Mouse (Mus musculus): ENCODE measurements around the gene Fam207a.

Fam207a gene

DNA sequence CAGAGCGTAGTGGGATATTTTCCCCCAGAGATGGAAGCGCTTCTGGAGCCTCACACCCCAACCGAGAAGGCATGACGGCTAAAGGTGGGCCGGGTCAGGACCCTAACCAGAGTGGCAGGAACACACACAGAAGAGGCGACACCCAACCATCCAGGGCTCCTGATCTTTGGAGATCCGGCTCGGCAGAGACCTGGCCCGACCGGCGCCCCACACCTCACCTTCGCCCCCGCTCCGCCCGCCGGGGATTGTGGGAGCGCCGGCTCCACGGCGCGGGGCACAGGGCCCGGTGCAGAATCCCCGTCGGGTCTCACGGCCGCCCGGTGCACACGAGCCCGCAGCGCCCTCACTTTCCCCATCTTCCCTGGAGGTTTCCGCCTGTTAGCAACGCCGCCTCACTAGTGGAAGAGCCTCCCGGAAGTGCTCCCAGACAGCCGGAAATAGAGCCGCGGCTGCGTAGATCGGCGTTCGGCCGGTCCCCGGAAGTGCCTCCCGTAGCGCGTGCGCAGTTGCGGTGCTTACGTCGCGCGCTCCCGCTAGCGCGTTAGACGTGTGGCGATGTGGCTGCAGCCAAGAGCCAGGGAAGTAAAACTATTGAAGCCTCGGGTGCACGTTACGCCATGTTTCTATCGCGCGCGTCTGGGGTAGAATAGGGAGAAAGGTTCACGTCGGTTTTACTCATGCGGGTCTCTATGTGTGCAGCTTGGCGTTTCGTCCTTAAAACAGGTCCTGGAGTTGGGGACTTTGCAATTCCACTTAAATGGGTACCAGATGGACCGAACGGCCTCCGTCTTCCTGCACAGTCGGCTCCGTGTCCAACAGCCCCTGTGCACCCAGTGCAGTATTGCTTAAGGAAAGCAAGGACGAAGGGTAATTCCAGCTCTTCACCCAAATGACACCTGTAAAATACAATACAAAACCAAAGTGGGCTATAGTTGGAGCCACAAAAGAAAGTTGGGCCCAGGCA lies at the start of gene Fam207a:
Gene Fam207a, minus strand, starts transcription at position 401 of the 964 bp plus-strand sequence.
- DNase-seq (ENCODE audit: low spot score in 2 of 2) = peak; percentile 91 to 94

DNA sequence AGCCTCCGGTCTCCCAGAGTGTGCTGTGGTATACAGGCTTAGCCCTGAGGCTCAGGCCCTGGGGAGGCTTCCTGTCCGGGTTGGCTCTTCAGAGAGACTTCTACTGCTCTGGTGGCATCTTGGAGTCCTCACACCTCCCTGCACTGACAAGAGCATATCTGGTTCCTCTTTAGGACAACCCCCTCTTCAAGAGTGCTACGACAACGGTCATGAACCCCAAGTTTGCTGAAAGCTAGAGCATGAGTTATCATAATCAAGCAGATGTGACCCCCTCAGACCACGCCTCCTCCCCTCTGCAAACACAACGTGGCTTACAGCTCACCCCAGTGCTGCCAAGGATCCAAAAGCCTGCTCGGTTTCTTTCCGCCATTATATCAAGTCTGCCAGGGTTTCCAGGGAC lies 49.4 kb upstream of the Fam207a start:
- DNase-seq (ENCODE audit: low spot score in 2 of 2) = no peak

DNA sequence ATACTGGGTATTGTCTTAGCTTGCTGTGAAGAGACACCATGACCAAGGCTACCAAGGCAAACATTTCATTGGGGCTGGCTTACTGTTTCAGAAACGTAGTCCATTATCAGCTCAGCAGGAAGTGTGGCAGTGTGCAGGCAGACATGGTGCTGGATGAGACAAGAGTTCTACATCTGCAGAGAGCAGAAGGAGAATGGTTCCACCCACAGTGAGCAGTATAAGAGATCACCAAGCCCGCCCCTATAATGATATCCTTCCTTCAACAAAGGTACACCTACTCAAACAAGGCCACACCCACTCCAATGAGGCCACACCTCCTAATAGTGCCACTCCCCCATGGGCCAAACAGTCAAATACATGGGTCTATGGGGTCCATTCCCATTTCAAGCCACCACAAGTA lies 45.9 kb upstream of the Fam207a start:
- DNase-seq (ENCODE audit: low spot score in 2 of 2) = no peak

DNA sequence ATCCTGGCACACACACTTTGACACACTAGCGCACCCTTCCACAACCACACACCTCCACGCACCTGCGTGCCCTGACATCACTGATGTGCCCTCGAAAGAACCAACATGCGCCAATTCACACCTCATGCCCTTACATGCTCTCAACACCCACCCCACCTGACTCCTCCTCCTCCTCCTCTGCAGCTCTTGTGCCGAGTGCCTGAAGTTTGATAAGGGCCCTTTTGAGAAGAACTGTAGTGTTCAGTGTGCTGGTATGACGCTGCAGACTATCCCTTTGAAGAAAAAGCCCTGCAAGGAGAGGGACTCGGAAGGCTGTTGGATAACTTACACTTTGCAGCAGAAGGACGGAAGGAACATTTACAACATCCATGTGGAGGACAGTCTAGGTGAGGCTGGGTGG lies 45.2 kb upstream of the Fam207a start:
- no peak for DNase-seq (ENCODE audit: low spot score in 2 of 2)

DNA sequence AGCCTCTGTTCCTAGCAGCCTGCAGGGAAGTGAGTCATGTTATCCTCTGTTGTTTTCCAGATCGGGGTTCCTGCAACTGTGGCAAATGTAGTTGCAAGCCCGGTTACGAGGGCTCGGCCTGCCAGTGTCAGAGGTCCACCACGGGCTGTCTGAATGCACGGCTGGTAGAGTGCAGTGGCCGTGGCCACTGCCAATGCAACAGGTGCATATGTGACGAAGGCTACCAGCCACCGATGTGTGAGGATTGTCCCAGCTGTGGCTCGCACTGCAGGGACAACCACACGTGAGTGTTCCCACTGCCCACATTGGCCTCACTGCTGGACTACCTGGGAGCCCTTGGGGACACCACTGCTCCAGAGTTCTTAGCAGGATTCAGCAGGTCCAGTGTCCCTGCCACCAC lies 44.5 kb upstream of the Fam207a start:
- DNase-seq (ENCODE audit: low spot score in 2 of 2) = no peak

DNA sequence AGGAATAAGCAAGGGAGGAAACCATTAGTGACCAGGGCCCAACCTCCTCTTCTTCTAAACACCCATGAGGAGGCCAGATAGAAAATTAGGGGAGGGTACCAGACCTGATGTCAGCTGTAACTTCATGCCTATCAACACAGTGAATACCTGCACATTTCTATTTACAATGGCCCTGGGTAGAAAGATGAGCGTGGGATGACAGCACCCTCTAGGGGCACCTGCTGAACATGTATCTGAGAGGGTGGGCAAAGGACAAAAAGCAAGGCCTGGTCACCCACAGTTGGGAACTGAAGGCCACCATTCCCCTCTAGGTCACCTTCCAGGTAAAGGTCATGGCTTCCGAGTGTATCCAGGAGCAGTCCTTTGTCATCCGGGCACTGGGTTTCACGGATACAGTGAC lies 42.1 kb upstream of the Fam207a start:
- no peak for DNase-seq (ENCODE audit: low spot score in 2 of 2)

DNA sequence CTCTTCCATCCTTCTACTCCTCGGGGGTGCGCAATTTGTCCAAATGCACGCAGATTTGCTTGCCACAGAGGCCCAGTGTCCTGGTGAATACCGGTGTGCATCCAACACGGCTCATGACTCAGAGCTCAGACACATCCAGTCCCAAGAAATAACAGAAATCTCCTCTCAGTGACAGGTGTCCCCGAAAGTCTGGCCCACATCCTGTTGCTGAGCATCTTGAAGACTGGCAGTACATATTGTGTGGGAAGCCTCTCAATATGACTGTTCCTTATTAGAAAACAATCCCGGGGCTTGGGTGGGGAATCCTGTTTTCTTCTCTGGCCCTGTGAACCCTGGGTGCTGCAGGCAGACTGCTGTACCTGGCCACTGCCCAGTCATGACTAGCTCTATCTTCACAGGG lies 41.0 kb upstream of the Fam207a start:
- DNase-seq (ENCODE audit: low spot score in 2 of 2) = no peak

DNA sequence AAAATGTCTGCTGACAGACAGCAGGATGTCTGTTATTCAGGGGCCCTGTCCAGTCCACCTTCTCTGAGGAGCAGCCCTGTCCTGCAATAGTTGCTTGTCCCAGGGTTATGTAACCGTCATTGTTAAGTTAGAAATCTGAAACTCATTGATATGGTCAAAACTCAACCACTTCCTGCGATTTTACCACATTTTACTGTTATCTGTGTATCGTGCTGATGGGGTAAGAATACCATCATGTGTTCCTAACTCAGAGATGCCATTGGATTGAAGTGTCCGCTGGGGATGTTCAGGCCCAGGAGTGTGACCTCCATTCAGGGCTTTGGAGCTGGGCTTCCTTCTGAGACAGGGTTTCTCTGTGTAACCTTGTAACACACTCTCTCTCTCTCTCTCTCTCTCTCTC lies 39.3 kb upstream of the Fam207a start:
- peak in 1 of 2 experiments; percentile 38 for DNase-seq (ENCODE audit: low spot score in 2 of 2)

DNA sequence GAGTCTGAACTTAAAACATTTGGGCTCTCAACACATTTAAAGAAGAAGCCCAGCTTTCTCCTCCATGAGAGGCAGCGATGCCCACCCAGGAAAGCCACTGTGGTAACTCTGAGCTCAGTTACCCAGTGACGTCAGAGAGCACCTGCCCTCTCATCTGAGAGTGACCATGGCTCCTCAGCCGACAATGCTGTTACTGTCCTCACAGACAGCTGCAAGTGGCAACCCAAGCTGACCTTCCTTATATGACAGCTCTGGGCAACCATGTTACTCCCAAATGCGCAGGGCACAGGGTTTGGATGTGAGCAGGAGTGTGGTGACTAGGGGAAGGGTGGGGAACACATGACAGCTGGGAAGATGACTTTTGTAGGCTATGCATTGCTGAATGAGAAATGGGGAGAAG lies 37.7 kb upstream of the Fam207a start:
- no peak for DNase-seq (ENCODE audit: low spot score in 2 of 2)

DNA sequence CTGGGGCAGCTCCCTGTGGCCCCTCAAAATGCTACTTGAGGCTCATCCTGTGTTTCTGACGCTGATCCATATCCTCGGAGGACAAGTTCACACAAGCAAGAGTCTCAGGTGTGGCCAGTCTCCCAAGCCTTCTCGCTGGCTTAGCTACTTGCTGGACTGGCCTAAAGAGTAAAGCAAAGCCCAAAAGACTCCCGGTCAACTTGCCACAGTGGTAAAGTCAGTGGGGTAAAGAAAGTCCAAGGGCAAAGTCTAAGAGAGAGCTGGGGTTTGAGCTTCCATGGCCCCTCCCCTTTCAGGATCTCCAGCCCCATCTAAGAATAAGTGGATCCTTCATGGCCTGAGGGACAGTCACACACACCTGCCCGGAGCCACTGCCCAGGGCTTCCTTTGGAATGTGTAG lies 36.6 kb upstream of the Fam207a start:
- no peak for DNase-seq (ENCODE audit: low spot score in 2 of 2)

DNA sequence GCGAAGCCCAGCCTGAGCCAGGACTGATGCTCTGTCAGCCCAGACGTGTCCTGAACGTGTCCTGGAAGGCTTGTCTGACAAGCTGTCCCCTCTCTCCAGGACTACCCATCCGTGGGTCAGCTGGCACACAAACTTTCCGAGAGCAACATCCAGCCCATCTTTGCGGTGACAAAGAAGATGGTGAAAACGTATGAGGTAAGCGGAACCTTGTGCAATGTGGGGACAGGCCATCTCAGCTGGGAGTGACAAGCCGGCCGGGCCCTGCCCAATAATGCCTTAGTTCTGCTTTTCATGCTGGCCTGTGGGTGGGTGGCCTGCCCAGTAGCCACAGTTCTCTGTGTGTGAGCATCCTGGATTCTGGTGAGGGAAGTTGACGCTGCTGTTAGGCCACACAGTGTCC lies 35.3 kb upstream of the Fam207a start:
- DNase-seq (ENCODE audit: low spot score in 2 of 2) = peak; percentile 26 to 32

DNA sequence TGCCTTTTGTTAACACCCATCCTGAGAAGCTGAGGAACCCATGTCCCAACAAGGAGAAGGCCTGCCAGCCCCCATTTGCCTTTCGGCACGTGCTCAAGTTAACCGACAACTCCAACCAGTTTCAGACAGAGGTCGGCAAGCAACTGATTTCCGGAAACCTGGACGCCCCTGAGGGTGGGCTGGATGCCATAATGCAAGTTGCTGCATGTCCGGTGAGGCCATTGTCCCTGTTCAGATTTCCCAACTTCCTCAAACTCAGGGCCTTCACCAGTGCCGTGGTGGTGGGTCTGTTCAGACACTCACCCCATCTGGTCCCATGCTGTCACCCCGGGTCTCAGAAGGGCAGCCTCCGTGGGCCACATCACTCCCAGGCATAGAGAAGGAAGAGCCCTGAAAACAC lies 33.0 kb upstream of the Fam207a start:
- no peak for DNase-seq (ENCODE audit: low spot score in 2 of 2)

DNA sequence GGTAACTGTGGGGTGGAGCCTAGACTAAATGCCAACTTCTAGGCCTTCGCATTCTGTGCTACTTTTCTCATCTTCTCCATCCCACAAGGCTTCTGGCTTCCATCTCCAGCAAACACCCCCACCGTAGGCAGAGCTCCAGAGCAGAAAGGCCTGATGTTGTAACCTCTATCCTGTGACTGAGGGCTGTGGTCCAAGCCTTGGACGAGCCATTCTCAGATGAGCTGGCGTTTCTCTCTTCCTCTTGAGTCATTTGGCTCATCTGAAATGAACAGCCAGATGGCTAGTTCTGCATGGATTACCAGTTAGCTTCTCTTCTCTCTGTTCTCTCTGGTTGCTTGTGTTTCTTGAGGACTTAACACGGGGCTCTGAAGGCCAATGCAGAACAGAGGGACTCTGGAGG lies 29.3 kb upstream of the Fam207a start:
- DNase-seq (ENCODE audit: low spot score in 2 of 2) = no peak

DNA sequence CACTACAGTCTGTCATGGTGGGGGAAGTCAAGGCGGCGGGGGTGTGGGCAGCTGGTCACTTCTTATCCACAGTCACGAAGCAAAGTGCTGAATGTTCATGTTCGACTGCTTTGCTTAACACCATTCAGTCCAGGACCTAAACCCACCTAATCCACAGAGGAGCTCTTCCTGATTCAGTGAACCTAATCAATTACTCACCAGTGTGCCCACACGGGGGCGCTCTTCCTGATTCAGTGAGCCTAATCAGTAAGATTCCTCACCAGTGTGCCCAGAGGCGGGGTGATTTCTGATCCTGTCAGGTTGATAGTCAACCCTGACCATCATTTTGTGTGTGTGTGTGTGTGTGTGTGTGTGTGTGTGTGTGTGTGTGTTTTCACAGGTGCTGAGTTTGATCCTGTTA lies 27.6 kb upstream of the Fam207a start:
- peak in 1 of 2 experiments; percentile 45 for DNase-seq (ENCODE audit: low spot score in 2 of 2)

DNA sequence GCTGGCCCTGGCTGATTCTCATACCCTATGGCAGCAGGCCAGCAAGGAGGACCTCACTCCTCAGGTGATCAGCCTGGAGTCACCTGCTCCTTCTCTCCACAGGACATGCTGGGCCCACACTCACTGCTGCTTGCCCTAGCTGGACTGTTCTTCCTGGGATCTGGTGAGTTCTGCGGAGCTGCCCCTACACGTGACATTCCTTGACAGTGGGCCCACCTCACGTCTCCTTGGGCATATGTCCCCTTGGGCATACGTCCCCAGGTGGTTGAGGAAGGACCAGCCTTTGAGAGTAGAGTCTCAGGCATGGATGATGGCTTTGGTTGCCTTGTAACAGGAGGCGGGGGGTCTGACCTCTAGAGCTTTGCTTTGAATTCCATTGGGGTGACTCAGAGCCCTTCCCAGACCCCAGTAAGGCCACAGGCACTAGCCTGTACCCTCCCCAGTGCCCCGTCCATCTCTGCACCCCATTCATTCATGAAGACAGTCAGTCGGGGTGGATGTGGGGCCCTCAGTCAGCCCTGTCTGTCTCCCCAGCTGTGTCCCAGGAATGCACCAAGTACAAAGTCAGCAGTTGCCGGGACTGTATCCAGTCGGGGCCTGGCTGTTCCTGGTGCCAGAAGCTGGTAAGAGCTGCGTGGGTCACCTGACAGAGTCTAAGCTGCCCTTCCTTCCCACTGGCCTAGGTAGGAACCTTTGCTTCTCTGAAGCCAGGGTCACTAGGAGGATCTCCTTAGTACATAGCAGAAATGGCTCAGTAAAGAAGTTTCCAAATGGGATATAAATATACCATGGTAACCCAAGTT lies 26.5 kb upstream of the Fam207a start:
- DNase-seq (ENCODE audit: low spot score in 2 of 2) = no peak

DNA sequence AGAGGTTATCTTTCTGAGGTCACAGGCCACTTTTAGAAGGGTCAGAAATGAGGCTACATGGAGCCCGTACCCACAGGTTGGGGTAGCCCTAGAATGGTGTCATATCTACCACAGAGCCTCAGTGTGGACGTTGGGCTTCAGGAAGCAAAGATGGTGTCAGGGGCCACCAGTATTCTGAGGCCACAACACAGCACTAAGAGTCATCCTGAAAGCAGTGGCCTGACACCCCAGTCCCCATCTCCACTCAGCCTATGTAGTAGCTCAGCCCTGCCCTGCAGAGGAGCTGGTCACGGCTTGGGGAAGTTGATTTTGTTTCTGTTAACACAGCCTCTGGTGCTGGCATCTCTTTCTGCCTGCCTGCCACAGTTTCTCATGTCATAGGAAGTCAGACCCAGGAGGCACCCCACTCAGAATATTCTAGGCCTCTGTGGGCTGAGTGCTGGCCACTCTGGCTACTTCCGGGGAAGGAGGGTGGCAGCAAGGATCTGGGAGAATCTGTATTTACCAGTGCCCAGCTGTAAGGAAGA lies 25.1 kb upstream of the Fam207a start:
- DNase-seq (ENCODE audit: low spot score in 2 of 2) = peak; percentile 60 to 82

DNA sequence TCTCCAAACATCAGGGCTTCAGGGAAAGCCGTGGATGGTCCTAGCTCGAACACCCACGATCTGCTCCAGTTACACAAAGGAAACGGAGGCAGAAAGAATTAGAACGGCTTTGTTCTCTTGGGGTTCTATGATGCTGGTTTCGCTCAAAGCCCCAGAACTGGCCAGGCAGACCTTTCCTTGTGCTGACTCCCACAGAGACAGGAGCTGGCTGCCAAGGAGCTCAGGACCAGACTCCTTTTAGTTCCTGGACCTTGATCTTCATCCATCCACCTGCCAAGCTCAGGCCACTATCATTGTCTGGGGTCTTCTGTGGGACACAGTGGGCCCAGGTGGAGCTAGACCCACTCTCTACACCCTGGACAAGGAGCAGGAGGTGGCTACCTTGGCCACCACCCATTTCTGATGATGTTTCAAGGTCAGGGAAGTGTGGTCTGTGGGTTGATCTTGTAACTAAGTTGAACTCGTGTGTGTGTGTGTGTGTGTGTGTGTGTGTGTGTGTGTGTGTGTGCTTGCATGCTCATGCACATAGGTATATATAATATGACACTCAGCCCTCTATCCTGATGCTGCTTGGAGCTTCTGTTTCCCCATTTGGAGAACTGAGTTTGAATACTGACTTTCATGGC lies 23.8 kb upstream of the Fam207a start:
- DNase-seq (ENCODE audit: low spot score in 2 of 2) = no peak

DNA sequence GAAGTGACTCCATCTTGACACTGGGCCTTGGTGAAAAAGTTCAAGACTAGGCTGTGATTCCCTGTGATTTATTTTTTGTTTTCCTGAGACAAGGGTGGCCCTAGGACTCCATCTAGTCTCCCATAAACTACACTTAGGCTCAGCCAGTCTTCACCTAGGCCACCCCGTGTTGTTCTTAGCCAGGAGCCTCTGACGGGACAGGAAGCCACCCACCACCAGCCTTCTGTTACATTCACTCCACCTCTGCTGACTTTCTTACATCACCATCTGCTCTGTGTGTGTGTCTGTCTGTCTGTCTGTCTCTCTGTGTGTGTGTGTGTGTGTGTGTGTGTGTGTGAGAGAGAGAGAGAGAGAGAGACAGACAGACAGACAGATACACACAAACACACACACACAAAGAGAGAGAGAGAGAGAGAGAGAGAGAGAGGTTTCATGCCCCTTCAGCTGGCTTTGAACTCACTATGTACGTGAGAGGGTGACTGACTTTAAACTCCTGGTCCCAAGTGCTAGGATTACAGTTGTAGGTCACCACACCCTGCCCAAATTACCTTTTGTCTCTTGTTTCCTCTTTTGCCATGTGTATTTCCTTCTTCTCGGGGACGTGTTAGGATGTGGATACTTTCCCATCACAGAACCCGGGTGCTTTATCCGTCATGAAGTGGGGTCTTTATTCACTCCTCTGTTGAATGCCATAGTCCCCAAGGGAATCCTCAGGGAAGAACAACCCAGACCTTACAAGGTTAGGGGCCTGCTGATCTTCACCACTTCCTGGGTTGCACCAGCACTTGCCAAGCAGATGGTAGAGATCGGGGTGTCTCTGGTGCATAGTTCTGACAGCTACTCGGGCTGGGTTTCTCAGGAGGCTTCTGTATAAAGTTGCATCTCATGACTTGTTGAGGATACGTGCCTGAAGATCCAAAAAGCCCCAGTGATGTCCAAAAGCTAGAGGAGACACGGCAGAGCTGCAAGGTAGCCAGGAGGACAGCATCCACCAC lies 21.9 kb upstream of the Fam207a start:
- peak; percentile 41 to 63 for DNase-seq (ENCODE audit: low spot score in 2 of 2)

DNA sequence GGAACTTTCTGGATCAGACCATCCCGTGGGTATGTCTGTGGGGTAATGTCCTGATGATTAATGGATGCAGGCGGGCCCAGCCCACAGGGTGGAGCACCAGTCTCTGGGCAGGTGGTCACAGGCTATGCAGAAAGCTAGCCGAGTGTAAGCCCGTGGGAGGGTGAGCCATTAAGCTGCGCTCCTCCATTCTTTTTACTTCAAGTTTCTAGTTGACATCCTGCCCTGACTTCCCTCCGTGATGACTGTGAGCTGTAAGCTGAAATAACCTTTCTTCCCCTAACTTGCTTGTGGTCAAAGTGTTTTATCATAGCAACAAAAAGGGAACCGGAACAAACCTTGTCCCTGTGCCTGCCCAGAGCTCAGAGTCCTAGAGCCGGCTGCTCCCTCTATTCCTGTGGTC lies 21.1 kb upstream of the Fam207a start:
- DNase-seq (ENCODE audit: low spot score in 2 of 2) = peak; percentile 39 to 53

DNA sequence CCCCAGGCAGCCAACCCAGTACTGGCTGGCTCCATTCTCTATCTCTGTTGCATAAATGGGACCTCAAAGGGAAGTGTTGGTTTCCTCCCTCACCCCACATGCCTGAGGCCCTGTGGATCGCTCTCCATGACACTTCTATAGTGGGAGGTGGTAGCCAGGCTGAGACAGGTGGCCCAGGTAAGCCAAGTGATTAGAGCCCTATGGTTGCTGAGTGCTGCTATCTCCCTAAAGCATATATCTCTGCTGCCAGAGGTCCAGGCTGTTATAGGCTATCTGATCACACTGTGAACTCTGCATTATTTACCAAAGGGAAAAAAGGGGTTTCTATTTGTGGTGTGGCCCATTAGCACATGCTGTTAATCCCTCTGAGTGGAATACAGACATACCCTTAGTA lies 16.4 kb upstream of the Fam207a start:
- DNase-seq (ENCODE audit: low spot score in 2 of 2) = no peak

Measured in natural killer cell, adult 2 months (primary cell).